Mouse (Mus musculus) megakaryocyte, embryonic 14.5 days (primary cell): ENCODE measurements around the gene Fnbp1l. TPM values are rescaled to one million over a fixed set of nuclear protein-coding genes. Genes with fewer than 3 reads are reported as not detected.

Source experiments
- H3K27me3 ChIP-seq: replicated peaks from 2 replicates; pipeline ENCODE3; 2012; ENCODE audit warnings: inconsistent platforms
- H3K36me3 ChIP-seq: replicated peaks from 2 replicates; pipeline ENCODE3; 2012; ENCODE audit warnings: low read length, inconsistent platforms, mixed read lengths
- H3K4me1 ChIP-seq: 2 replicates; pipeline ENCODE4 v1.6.1; 2012; ENCODE audit warnings: inconsistent platforms
- H3K4me3 ChIP-seq: replicated peaks from 2 replicates; pipeline ENCODE3; 2012; ENCODE audit warnings: moderate library complexity, mild to moderate bottlenecking, inconsistent platforms
- H3K9me3 ChIP-seq: 2 replicates; pipeline ENCODE4 v1.6.1; 2012; ENCODE audit warnings: inconsistent platforms
- FLI1 ChIP-seq: IDR thresholded peaks from 2 replicates; pipeline ENCODE4 v1.6.1; 2012; ENCODE audit warnings: low read length, inconsistent platforms, mixed read lengths
- GATA1 ChIP-seq: IDR thresholded peaks from 3 replicates; pipeline ENCODE4 v1.6.1; 2012; ENCODE audit warnings: mixed read lengths, low read length, inconsistent platforms, borderline replicate concordance
- polyA plus RNA-seq: library from polyadenylated mRNA; stranded (reverse); fragments of >175 nt; gene quantifications from 2 replicates; pipeline ENCODE4 v1.2.3, GENCODE M21; 2012; ENCODE audit warnings: low replicate concordance; ENCODE audit not compliant: insufficient read depth

Gene Fnbp1l
- polyA plus RNA-seq, 1 experiment = 0.22 TPM

DNA sequence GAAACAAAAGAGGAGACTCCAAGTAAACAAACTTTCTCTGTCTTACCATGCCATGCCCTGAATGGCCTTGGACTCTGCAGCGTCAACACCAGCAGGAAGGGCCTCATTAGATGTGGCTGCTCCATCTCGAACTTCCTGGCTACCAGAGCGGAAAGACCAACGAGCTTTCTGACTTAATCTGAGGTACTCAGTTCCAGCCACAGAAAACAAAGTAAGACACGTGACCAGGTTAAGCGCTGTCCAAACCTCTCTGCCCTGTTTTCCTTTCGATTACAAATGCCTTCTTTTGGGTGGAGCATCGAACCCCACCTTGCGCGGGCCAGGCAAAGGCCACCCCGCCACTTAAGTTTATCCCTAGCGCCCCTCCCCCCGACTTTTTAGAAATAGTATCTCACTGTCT, 10.1 kb upstream of the Fnbp1l start:
- Histone ChIP-seq H3K36me3 (no peaks in the 10 kb centered on the region), H3K4me3 (peak overlapping the region; percentile 85), H3K27me3 (peaks cover 2% of the 10 kb centered on the region), H3K4me1 (peaks cover 16% of the 10 kb centered on the region), H3K9me3 (no peaks in the 10 kb centered on the region)
- TF ChIP-seq GATA1 (no peak), FLI1 (no peak)

DNA sequence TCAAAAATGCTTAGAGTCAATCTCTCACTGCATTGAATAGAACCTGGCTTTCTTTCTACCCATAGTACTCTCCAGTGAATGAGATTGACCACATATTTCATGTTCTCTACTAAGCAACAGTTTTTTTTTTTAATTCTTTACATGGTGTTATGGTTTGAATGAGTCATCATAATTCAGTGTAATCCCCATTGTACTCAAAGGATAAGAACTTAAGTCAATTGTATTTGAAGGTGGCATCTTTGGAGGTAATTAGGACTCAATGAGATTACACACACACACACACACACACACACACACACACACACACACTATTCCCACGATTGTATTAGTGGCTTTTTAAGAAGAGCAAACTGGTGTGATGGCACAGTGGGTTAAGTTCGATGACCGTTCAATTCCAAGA, 9.4 kb upstream of the Fnbp1l start:
- H3K4me1 ChIP-seq = peaks cover 16% of the 10 kb centered on the region
- H3K4me3 ChIP-seq = peak overlapping the region; percentile 85
- H3K9me3 ChIP-seq = no peaks in the 10 kb centered on the region
- TF ChIP-seq GATA1 = no peak
- TF ChIP-seq FLI1 = no peak
- H3K36me3 ChIP-seq = no peaks in the 10 kb centered on the region
- H3K27me3 ChIP-seq = peaks cover 2% of the 10 kb centered on the region

DNA sequence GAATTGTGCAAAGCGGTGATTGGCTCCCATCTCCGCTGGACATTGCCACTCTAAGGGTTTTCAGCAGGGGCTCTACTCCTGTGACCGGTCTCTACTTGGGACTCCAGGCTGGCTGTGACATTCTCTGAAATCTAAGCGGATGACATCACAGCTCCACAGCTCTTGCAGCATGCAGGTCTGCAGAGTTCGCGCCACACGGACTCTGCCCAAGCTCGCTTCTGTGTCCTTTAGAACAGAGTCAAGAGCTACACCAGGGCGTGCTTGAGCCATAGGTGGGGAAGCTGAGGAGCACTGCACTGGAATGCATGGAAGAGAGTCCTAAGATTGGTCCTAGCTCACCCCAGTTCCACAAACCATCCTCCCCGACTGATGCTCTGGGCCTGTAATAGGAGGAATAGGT, 9.0 kb upstream of the Fnbp1l start:
- no peak overlapping the region for H3K4me3 ChIP-seq
- TF ChIP-seq FLI1 = no peak
- TF ChIP-seq GATA1 = no peak
- H3K9me3 ChIP-seq = no peaks in the 10 kb centered on the region
- no peaks in the 10 kb centered on the region for H3K36me3 ChIP-seq
- peaks cover 18% of the 10 kb centered on the region for H3K4me1 ChIP-seq
- peaks cover 2% of the 10 kb centered on the region for H3K27me3 ChIP-seq

DNA sequence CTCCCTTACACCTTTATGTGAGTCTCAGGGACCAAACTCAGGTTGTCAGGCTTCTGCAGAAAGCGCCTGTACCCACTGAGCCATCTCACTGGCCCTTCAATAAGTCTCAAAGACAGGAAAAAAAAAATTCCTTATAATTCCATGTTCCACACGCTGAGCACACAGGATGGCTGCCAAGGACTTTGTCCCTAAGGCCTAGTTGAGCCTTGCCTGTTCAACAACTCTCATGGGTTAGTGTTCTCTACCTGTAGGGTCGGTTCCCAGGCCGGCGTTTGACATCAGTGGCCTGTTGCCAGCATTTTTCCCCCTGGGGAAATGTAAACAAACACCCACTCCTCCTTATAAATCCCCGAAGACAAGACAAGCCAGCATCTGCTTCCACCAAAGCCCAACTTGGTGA, 8.3 kb upstream of the Fnbp1l start:
- Histone ChIP-seq H3K4me1 (peaks cover 20% of the 10 kb centered on the region), H3K9me3 (no peaks in the 10 kb centered on the region), H3K36me3 (no peaks in the 10 kb centered on the region), H3K27me3 (peaks cover 2% of the 10 kb centered on the region), H3K4me3 (no peak overlapping the region)
- no peak for TF ChIP-seq FLI1
- TF ChIP-seq GATA1 = no peak

DNA sequence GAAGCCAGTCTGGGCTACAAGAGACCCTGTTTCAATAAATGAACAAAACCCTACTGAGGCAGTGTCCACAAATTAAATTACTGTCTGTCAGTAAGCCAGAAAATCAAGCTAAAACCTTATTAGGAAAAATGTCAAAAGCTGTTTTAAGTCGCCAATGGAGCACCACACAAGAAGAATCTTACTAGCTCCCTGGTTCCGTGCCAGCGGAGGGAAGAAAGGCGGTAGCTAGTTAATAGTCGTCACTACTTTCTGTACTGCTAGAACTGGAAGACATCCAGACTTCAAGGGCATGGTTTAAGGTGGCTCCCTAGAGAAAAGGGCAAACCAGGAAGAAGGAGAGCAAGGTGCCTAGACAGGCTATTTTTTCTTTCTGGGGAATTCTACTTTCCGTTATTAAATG, 5.1 kb upstream of the Fnbp1l start:
- no peak overlapping the region for H3K4me3 ChIP-seq
- no peaks in the 10 kb centered on the region for H3K36me3 ChIP-seq
- peaks cover 7% of the 10 kb centered on the region for H3K27me3 ChIP-seq
- no peaks in the 10 kb centered on the region for H3K9me3 ChIP-seq
- no peak for TF ChIP-seq FLI1
- TF ChIP-seq GATA1 = no peak
- H3K4me1 ChIP-seq = peaks cover 32% of the 10 kb centered on the region

- Histone ChIP-seq H3K27me3 (peaks cover 24% of the 10 kb centered on the region), H3K4me3 (peak overlapping the region; percentile 96), H3K9me3 (no peaks in the 10 kb centered on the region), H3K36me3 (no peaks in the 10 kb centered on the region), H3K4me1 (peaks cover 34% of the 10 kb centered on the region)
- TF ChIP-seq GATA1 (no peak), FLI1 (no peak)
These were observed 893 bp upstream of the Fnbp1l start for GRCm38 (mm10) chr3:122620285-122620931.

DNA sequence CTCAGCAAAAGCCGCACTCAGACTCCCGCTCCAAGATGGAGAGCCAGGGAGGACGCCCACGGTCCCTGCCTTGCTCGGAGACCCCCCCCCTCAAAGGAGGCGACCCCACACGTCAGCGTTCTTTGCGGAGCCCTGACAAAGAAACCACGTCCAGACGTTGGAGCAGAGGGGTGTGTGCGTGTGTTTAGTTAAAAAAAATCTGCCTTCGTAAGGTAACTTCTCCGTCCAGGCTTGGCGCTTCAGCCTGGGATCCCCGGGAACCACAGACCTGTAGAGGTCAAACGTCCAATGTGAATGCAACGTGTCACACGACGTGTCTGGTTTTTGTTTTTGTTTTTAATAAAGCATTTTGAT, 393 bp upstream of the Fnbp1l start:
- TF ChIP-seq GATA1 = no peak
- TF ChIP-seq FLI1 = no peak
- H3K4me1 ChIP-seq = peaks cover 34% of the 10 kb centered on the region
- no peaks in the 10 kb centered on the region for H3K9me3 ChIP-seq
- H3K27me3 ChIP-seq = peaks cover 24% of the 10 kb centered on the region
- no peaks in the 10 kb centered on the region for H3K36me3 ChIP-seq
- H3K4me3 ChIP-seq = peak overlapping the region; percentile 96

DNA sequence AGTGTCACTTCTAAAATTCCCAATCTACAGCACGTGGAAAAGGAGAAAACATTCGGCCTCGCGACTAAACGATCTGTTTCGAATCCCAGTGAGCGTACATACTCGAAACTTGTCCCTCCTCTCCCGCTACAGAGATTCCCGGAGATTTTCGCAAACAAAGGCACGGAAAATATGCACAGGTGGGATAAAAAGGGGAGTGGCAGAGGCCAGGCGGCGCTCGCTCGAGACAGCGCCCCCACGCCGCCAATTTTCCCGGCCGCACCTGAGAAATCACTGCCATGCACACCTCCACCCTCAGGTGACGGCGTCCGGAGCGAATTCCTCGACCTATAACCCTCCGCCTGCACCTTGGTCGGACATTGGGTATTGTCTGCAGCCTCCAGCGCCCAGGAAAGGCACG, 1.1 kb downstream of the Fnbp1l start:
- H3K4me3 ChIP-seq = peak overlapping the region; percentile 96
- H3K4me1 ChIP-seq = peaks cover 30% of the 10 kb centered on the region
- TF ChIP-seq FLI1 = no peak
- TF ChIP-seq GATA1 = no peak
- no peaks in the 10 kb centered on the region for H3K36me3 ChIP-seq
- H3K9me3 ChIP-seq = no peaks in the 10 kb centered on the region
- H3K27me3 ChIP-seq = peaks cover 24% of the 10 kb centered on the region

DNA sequence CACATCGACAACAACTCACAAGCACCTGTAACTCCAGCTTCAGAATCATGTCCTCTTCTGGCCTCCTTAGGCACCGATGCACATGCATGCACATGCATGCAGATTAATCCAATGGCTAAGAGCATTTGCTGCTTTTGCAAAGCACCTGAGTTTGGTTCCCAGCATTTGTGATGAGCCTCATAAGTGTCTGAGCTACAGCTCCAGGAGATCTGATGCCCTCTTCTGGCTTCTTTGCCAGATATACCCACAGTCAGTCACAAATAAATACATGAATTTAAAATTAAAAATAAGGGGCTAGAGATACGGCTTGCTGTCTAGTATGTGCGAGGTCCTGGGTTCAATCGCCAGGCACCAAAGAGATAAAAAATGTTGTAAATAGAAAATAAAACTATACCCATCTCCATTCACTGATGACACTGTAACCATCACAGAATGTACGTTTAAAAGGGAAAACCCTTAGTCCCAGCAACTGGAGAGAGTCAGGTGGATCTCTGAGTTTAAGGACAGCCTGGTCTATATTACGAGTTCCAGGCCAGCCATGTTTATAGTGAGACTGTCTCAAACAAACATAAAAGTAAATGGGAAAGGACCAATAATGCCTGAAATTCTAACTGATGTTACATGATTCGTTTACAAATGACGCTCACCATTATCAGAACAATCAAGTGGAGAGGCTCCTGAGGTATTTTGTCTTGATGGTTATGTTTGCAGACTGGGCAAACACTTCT, 1.7 kb downstream of the Fnbp1l start:
- no peak for TF ChIP-seq FLI1
- TF ChIP-seq GATA1 = no peak
- H3K4me3 ChIP-seq = peak overlapping the region; percentile 96
- H3K9me3 ChIP-seq = no peaks in the 10 kb centered on the region
- peaks cover 24% of the 10 kb centered on the region for H3K27me3 ChIP-seq
- no peaks in the 10 kb centered on the region for H3K36me3 ChIP-seq
- peaks cover 30% of the 10 kb centered on the region for H3K4me1 ChIP-seq

GRCm38 (mm10) chr3:122612537-122612936, 7.0 kb downstream of the Fnbp1l start:
- no peaks in the 10 kb centered on the region for H3K36me3 ChIP-seq
- no peak for TF ChIP-seq GATA1
- TF ChIP-seq FLI1 = no peak
- peaks cover 2% of the 10 kb centered on the region for H3K27me3 ChIP-seq
- H3K4me1 ChIP-seq = peaks cover 9% of the 10 kb centered on the region
- H3K9me3 ChIP-seq = no peaks in the 10 kb centered on the region
- H3K4me3 ChIP-seq = no peak overlapping the region
